Mouse (Mus musculus): ENCODE results near the gene Atf6.

Atf6 gene

GRCm38 (mm10) chr1:170845448-170846307 is 21.9 kb downstream of the Atf6 start:
- peak; percentile 86 for DNase-seq (ENCODE audit: low read depth)

DNA sequence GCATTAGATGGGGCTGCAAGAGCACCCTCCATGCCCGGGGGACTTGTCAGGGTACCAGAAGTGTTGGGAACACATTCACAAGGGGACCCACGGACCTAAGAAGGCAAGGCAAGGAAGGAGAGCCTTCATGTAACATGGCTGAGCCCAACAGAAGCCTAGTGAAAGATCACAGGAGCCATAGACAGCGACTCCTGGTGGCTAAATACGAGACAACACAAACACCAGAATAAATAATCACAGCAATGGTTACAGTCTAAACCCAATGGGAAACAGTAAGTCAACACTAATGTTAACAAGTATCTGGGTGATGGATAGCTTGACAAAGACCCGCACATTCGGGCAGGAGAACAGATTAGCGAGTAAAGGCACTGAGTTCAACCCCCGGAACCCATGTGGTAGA is 23.2 kb downstream of the Atf6 start:
- DNase-seq (ENCODE audit: low read depth) = peak; percentile 71

- DNase-seq (ENCODE audit: low read depth) = peak; percentile 82
Observed at GRCm38 (mm10) chr1:170839685-170840084, 27.9 kb downstream of the Atf6 start.

DNA sequence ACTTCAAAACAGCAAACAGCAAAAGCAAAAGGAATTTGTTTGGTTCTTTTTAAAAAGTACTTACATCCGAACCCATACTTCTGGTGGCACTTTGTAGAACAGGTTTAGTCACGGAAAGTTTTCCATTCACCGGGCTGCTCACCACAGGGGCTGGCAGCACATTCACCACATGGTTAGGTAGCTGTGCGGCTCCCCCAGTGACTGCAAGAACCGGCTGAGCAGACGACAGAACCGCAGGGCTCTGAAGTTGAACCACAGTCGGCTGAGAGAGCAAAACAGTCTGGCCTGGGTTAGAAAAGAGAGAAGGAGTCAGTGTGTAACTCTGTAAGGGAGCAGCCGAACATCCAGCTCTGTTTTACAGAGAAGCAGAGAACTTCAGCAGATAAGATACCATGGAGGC is 32.8 kb downstream of the Atf6 start:
- DNase-seq (ENCODE audit: low read depth) = no peak

- DNase-seq (ENCODE audit: low read depth) = peak; percentile 66
Observed at GRCm38 (mm10) chr1:170829781-170830180, 37.8 kb downstream of the Atf6 start.

DNA sequence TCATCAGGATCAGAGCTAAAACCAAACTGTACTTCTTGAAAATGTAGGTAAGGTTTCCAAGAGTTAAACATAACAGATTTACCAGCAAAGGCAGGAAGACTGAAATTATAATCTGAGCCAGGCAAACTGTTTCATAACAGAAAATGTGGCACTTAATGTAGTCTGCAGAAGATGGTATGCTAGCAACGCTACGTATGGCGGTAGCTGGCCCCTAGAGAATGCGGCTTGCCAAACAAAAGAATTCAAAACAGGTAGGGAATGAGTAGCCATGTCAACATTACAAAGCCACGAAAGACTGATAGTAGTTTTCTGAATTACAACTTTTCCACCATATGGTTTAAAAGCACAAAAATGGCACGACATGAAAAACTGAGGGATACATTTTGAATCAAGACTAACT is 38.2 kb downstream of the Atf6 start:
- DNase-seq (ENCODE audit: low read depth) = no peak

DNA sequence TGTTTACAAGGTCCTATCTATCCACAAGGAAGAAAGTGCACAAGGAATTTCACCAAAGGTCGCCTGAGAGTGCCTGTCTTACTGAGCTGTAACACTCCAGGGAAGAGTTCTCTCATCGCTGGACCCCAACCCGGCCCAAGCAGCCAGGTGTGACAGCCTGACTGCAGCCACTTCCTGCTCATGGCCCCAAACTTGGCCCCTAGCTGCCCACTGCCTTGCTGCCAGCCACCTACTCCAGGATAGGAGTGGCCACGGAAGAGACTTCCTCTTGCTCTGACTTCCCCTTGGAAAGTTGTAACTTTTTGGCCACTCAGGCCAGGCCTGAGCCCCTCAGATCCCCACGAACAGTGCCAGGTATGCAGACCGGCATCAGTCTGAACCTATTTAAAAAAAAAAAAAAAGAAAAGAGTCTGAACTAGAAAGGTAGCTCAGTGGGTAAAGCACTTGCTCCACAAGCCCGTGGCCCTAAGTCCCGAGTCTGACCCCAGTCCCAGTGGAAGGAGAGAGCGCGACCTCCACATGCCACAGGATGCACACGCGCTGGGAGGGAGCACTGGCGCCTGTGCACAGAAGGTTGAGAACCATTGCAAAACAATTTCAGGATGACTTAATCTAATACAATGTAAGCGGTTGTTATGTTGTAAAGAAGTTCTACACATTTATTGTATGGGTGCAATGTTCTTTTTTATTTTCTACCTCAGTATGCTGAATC is 47.3 kb downstream of the Atf6 start:
- no peak for DNase-seq (ENCODE audit: low read depth)

- DNase-seq (ENCODE audit: low read depth) = no peak
Observed at GRCm38 (mm10) chr1:170815287-170816004, 52.1 kb downstream of the Atf6 start.

DNA sequence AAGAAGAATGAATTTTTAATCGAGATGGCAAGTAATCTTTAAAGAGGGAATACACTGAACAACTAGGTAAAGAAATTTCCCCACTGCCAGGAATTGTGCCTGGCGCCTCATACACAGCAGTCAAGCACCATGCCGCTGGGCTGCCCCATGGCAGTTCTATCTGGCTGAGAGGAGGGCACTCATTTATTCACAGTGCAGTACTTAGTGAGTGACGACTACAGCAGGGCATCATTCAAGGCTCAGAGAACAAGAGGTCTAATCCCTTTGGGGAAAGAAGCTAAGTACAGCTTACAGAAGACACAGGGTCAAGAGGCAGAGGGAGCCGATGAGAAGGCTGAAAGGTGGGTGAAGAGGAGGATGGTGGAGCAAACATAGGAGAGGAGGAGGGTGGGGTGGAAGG is 54.7 kb downstream of the Atf6 start:
- DNase-seq (ENCODE audit: low read depth) = no peak

DNA sequence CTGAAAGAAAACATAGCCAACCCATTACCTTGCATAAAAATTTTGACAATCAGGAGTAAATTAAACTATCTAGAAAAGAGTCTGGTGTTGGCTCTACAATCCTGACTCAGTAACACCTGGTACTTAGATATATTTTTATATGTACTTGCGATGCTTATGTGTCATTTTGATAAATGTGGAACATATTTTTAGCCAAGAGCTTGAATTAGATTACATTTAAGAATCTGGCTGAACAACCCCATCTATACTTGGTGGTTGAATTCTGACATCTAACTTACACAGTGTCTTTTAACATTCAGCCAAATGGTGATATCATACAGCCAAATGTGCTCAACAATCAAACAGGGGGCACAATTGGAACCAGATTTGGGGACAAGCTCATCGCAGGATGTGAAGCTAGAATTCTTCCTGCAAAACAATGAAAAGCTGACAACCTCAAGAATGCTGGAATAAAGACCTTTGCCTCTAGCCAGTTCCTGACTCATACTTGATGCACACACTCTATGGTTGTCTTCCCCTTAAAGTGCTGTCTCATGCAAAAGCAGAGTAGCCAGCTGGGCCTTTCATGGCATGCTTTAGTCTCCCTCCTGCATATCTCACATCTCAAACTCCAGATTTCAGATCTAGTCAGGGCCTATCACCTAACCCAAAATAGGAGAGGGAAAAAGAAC is 59.8 kb downstream of the Atf6 start:
- DNase-seq (ENCODE audit: low read depth) = peak; percentile 32

- DNase-seq (ENCODE audit: low read depth) = no peak
Observed at GRCm38 (mm10) chr1:170804721-170805120, 62.9 kb downstream of the Atf6 start.

DNA sequence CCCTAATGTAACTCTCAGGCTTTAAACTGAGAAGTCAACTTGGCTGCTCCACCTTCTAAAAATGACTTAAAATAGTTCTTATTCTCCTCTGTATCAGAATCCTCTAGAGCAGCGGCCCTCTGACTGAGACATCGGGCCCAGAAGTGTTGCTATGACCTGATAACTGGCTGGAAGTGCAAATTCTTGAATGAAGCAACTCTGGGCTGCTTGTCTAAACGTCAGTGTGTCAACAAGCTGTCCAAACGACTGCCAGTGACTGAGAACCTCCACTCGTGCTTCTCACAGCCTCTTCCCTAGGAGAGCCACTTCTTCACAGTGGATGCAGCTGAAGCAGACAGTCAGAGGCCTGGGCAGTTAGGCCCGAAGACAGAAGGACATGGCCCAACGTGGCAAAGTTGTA is 64.9 kb downstream of the Atf6 start:
- no peak for DNase-seq (ENCODE audit: low read depth)

DNA sequence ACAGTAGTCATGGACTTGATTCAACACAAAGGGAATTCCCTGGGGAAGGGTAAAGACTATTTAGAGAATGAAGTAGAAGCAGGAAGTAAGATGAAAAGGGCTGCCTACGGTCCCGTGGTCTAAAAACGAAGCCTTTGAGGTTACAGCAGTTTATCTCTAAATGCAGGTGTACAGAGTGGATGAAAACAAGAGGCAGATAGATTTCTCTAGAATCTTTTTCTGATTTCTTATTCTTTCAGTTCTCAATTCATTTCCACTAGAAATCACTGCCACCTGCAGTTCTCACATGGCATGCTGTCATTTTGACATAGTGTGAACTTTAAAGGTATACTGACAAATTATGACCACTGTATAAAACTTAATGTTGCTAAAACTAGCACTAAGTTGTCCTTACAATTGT is 66.9 kb downstream of the Atf6 start:
- DNase-seq (ENCODE audit: low read depth) = peak; percentile 28

- peak; percentile 78 for DNase-seq (ENCODE audit: low read depth)
Observed at GRCm38 (mm10) chr1:170795741-170796347, 71.7 kb downstream of the Atf6 start.

- no peak for DNase-seq (ENCODE audit: low read depth)
Observed at GRCm38 (mm10) chr1:170791542-170791941, 76.0 kb downstream of the Atf6 start.

- no peak for DNase-seq (ENCODE audit: low read depth)
Observed at GRCm38 (mm10) chr1:170791001-170791400, 76.6 kb downstream of the Atf6 start.

DNA sequence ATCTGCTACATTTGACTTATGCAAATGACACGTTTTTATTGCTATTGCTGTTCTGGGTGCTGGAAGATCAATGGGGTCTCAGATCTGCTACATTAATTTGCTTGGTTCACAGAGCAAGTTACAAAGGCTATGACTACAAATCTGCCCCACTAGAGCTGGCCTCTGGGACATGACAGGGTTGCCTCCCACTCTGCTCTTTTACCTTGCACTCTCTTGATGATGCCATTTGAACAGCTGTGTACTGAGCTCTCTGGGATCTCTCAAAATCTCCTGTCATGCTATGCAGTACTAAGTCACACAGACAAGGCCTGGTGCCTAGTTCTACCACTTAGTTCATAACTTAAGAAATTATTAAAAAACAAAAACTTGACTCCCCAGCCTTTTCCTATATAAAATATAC is 79.9 kb downstream of the Atf6 start:
- DNase-seq (ENCODE audit: low read depth) = no peak

DNA sequence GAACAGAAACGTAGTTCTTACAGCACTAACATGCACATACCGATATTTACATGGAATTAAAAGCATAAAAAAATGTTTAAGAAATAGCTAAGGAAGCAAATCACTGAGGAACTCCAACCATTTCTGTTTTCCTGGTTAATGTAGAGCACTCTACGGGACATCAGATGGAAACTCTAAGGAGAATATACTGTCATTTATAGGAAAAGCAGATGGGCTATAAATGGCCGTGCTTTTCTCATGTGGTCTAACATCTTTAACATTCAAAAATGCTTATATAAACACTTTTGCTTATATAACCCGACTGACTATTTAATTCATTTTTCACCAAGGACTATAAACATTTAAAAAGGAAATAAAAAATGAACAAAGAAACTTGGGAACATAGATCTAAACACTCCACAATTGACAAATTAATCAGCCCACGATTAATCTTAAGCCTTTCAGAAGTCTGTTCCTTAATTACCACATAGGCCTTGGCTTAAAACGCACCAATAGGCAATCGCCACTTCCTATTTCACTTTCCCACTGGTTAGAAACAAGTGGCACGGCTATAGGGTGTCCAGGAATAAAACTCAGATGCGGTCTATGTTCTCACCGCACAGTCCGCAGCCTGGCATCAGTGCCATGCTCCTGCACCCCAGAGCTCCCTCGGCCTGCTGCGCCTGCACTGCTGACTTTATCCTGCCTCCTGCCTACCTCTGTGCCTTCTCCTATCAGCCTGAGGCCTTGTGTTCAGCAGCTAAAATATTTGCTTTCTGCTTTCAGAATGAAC is 80.8 kb downstream of the Atf6 start:
- DNase-seq (ENCODE audit: low read depth) = no peak

GRCm38 (mm10) chr1:170777688-170778087 is 89.9 kb downstream of the Atf6 start:
- no peak for DNase-seq (ENCODE audit: low read depth)

DNA sequence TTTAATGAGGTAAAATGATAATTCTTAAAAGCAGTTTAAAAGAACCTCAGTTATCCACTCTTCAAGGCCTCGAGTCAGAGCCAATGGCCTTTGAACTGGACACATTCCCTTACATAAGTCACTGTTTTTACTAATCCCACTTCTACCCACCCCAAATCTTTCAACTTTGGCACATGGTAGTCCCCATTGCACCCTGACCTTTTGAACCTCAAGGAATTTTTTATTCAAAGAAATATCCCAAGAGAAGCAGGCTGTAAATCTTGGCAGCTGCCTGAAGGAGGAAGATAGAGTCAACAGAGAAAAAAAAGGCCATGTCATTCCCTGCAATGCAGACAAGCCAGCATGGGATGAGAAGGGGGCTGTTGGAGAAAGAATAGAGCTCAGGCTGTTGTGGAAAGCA is 93.1 kb downstream of the Atf6 start:
- no peak for DNase-seq (ENCODE audit: low read depth)

DNA sequence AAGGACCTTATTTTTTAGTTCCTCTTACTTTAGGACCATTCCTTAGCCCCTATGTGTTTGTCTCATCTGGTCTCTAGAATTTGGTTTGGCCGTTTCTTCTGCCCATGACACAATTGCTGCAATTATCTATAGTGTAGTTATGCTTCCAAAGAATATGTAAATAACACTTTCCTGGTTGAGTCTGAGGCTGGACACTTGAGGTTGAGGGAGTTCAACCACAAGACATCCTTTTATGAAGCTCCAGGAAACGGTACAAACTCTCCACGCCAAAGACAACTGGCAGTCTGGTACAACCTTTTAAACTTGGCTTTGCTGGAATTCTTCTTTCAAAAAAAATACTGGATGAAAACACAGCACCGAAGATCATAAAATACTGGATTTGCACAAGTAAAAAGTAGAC is 94.1 kb downstream of the Atf6 start:
- DNase-seq (ENCODE audit: low read depth) = peak; percentile 71
